Mouse (Mus musculus) C2C12 (cell line): Measurements from ENCODE around the gene Mecom.

ENCODE experiments used
- CTCF ChIP-seq: IDR thresholded peaks from one replicate; pipeline ENCODE4 v1.5.1; 2011; ENCODE audit not compliant: control insufficient read depth, insufficient read depth, insufficient read length
- FOSL1 ChIP-seq: IDR thresholded peaks from one replicate; pipeline ENCODE4 v1.8.0; 2011; ENCODE audit warnings: mild to moderate bottlenecking, low read length; ENCODE audit not compliant: poor library complexity, insufficient read depth, severe bottlenecking
- MAX ChIP-seq: IDR thresholded peaks from one replicate; pipeline ENCODE4 v1.6.1; 2011; ENCODE audit warnings: mild to moderate bottlenecking, control low read depth
- USF1 ChIP-seq: IDR thresholded peaks from one replicate; pipeline ENCODE4 v1.6.1; 2011; ENCODE audit warnings: low read depth, mild to moderate bottlenecking, control low read depth, moderate library complexity

DNA sequence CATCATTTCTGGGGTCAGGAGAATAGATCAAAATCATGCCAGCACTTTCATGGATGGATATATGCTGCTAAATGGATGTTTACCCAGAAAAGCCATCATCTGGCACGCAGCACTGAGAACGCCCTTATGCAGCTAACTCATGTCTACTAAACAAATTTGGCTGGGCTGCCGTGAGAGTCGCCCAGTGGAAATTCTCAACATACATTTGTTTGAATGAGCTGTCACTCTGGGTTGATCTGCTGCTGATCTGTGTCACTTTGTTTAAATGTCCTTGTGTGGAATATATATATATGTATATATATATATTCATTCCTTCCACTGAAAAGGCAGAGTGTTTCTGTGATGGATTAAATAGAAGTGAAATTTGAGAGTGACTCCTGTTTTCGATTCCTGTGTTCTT, 290.0 kb downstream of the Mecom start:
- TF ChIP-seq CTCF: no peak
- no peak for TF ChIP-seq USF1
- TF ChIP-seq FOSL1: no peak
- TF ChIP-seq MAX: no peak
